In genomic region chr10:118765544-118766441, GRCm38 (mm10) we compare ENCODE assay signal across 11 mouse cellular contexts.
DNase-seq lines count a peak whose midpoint lies in the region; ATAC-seq and TF ChIP-seq lines count a peak whose summit lies in the region.
"Had no signal": no experiment of that assay in that cellular context is flagged by ENCODE, and none has a peak within 500 bp of the region (broad histone marks: within the 10 kb centered on the region; RNA-seq: fewer than 3 reads in every experiment).

No protein-coding gene starts in this region.

- H3K27me3 ChIP-seq in intestine, embryonic 14.5 days (replicated peaks; ENCODE audit: control insufficient read depth, insufficient read depth, low read length) = no peaks in the 10 kb centered on the region
- H3K27me3 ChIP-seq in liver, postnatal 0 days (ENCODE audit: insufficient read depth, low read length) = no peaks in the 10 kb centered on the region

- no peak overlapping the region for H3K9ac ChIP-seq in intestine, embryonic 14.5 days (ENCODE audit: low read length)
- H3K9ac ChIP-seq in liver, postnatal 0 days (replicated peaks) = 0 out of 2 replicates have a peak overlapping the region, but pooled peaks have one; percentile 5

- H3K4me2 ChIP-seq in intestine, embryonic 14.5 days (ENCODE audit: low read length) = peak overlapping the region; percentile 11; the same call in 1 of the 2 replicates
- 0 out of 2 replicates have a peak overlapping the region, but pooled peaks have one; percentile 7 for H3K4me2 ChIP-seq in liver, postnatal 0 days (ENCODE audit: low read depth, low read length)

- no peaks in the 10 kb centered on the region for H3K9me3 ChIP-seq in intestine, embryonic 14.5 days (ENCODE audit: control insufficient read depth, low read length)
- no peaks in the 10 kb centered on the region for H3K9me3 ChIP-seq in liver, postnatal 0 days (ENCODE audit: low read length)

- no peak for TF ChIP-seq CTCF in liver, postnatal 0 days (IDR thresholded peaks at IDR 0.05; ENCODE audit: low read depth)

- no peaks in the 10 kb centered on the region for H3K36me3 ChIP-seq in intestine, embryonic 14.5 days (ENCODE audit: control insufficient read depth, insufficient read depth, low read length)
- H3K36me3 ChIP-seq in liver, postnatal 0 days (replicated peaks; ENCODE audit: insufficient read depth, low read length) = no peaks in the 10 kb centered on the region
- H3K36me3 ChIP-seq: G1E had no signal

- H3K4me3 ChIP-seq in intestine, embryonic 14.5 days (ENCODE audit: low read depth, low read length) = no peak overlapping the region
- no peak overlapping the region for H3K4me3 ChIP-seq in liver, postnatal 0 days (ENCODE audit: low read depth, low read length)
- H3K4me3 ChIP-seq: erythroblast, embryonic 14.5 days had no signal

- H3K27ac ChIP-seq in intestine, embryonic 14.5 days (ENCODE audit: low read depth) = 0 out of 2 replicates have a peak overlapping the region, but pooled peaks have one; percentile 11
- peak overlapping the region; percentile 90 for H3K27ac ChIP-seq in liver, postnatal 0 days (ENCODE audit: low read depth)

- peak; percentile 69 for TF ChIP-seq EP300 in liver, postnatal 0 days (IDR thresholded peaks at IDR 0.05; ENCODE audit: low read depth)

- peak; percentile 56; the same call in 1 of the 2 replicates for ATAC-seq in intestine, embryonic 14.5 days (replicated peaks; ENCODE audit: low FRiP score, low TSS enrichment, low read depth)
- ATAC-seq in liver, postnatal 0 days = peak; percentile 92
- ATAC-seq: lung, postnatal 0 days had no signal

- intact Hi-C loops in left cerebral cortex, postnatal 4 days (cut with DNase I) = loop anchor here (5.0 kb wide), 1 partner anchor 123 kb away; no protein-coding TSS in a partner anchor

- peaks cover 29% of the 10 kb centered on the region for H3K4me1 ChIP-seq in intestine, embryonic 14.5 days (replicated peaks; ENCODE audit: control insufficient read depth, insufficient read depth, low read length)
- peaks cover 14% of the 10 kb centered on the region for H3K4me1 ChIP-seq in liver, postnatal 0 days (ENCODE audit: insufficient read depth)

- DNase-seq in spleen, adult 12 weeks (ENCODE audit: low spot score) = peak; percentile 14
- no peak for DNase-seq in spleen, postnatal 14 days (ENCODE audit: low spot score in 2 of 2)
- peak; percentile 63 for DNase-seq in intestine, embryonic 14.5 days (ENCODE audit: low spot score)
- peak; percentile 46 for DNase-seq in liver, postnatal 0 days
- peak; percentile 30 for DNase-seq in thymus, postnatal 4 days
- no peak for DNase-seq in right cerebral cortex, adult 18-20 months
- no peak for DNase-seq in c-Kit-positive CD71-positive TER-119-positive erythroid progenitor cells, embryonic 14.5 days (ENCODE audit: low spot score)
- no peak for DNase-seq in left cerebral cortex, postnatal 4 days

- 32% methylated on average over 14 of the region's 14 CpGs for whole genome bisulfite sequencing in intestine, embryonic 14.5 days
- WGBS in liver, postnatal 0 days (ENCODE audit: insufficient replicate concordance) = 12% methylated on average over 14 of the region's 14 CpGs

Comparison
In these comparisons a context has a peak if more than half of its experiments do, and no peak if none do; other contexts are left out.
1. DNase-seq: peak in spleen, adult 12 weeks (single experiment), intestine, embryonic 14.5 days (single experiment), liver, postnatal 0 days (single experiment) and thymus, postnatal 4 days (single experiment); none in spleen, postnatal 14 days (0 of 2), right cerebral cortex, adult 18-20 months (single experiment), c-Kit-positive CD71-positive TER-119-positive erythroid progenitor cells, embryonic 14.5 days (single experiment) and left cerebral cortex, postnatal 4 days (single experiment).